Mouse (Mus musculus): ENCODE results near the gene Olfr959.

DNA sequence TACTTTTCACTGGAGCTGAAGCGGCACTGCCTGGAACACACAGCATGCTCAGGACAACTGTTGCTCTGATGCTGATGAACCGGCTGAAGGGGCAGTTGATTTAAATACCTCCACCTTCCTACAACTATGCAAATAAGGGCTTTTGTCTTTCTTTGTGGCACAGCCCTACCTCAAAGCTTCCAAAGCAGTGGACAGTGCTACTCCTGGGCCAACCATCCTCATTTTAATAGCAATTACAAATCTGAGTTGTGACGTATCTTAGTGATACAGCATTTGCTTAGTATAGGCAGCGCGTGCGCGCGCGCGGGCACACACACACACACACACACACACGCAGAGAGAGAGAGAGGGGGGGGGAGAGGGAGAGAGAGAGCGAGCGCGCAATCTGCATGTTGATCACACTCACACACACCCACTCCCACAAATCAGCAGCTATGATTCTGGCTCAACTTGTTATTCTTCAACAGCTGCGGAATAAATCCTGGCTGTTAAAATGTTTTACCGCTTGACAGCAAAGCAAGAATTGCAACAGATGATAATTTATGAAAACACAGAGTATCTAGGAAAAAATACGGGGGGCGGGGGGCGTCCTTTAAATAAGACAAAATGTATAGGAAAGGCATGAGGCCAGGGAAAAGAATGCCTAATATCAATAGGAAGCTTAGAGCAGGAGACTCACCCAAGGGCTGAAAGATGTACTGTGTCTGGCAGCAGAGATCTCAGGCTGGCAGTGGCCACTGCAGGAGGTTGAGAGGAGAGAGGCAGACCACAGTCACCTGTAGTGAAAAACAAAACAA is 27.4 kb upstream of the Olfr959 start:
- TF ChIP-seq POLR2A (IDR thresholded peaks at IDR 0.05; ENCODE audit: borderline replicate concordance, control insufficient read depth, low read depth, low read length) (no peak), CTCF (IDR thresholded peaks at IDR 0.05; ENCODE audit: control insufficient read depth, insufficient read depth, low read length) (no peak)

All from bone marrow, adult 2 months (tissue).